Mouse (Mus musculus): ENCODE results near the gene Rbm39. TPM values are rescaled to one million over a fixed set of nuclear protein-coding genes. Genes with fewer than 3 reads are reported as not detected.
"Not testable (repeated sequence)": the region's sequence is repeated elsewhere in the genome, so short reads cannot be mapped to it uniquely, and the experiment has no call there.

Gene Rbm39
- polyA plus RNA-seq, 1 experiment: 32.5 TPM

DNA sequence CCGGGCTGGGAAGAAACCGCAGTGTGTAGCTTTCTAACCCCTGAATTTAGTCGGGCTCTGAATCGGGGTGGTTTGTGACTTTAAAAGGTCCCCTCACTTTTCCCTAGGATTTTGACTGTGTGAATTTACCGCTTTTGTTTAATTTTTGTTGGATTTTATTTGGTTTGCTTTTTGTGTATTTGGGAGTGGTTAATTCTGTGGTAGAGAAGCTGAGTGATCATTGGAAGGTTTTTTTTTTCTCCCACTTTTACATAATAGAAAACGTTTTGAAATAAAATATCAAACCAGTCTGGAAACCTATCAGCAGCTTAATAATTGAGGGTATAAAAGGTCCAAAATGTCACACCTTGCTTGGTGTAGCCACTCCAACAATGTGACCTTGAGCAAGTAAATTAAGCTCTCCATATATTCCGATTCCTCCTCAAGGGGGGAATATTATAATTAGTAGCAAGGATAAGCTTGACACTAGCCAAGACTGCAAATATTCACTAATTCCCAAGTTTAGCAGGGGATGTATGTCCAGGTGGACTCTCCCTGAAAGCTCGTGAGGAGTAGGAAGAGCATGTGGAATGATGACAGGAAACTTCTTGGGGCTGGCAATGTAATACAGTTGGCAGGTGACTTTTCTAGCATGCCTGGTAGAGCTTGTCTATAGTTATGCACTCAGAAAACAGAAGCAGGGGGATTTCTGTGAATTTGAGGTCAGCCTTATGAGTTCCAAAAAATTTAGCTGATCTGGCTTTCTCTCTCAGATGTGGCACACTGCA, 969 bp upstream of the Rbm39 start:
- no peak for DNase-seq (ENCODE audit: low read depth)

GRCm38 (mm10) chr2:156179796-156180093, 293 bp downstream of the Rbm39 start:
- DNase-seq (ENCODE audit: low read depth): no peak

- DNase-seq (ENCODE audit: low read depth): no peak
These were observed 817 bp downstream of the Rbm39 start for GRCm38 (mm10) chr2:156179046-156179795.

DNA sequence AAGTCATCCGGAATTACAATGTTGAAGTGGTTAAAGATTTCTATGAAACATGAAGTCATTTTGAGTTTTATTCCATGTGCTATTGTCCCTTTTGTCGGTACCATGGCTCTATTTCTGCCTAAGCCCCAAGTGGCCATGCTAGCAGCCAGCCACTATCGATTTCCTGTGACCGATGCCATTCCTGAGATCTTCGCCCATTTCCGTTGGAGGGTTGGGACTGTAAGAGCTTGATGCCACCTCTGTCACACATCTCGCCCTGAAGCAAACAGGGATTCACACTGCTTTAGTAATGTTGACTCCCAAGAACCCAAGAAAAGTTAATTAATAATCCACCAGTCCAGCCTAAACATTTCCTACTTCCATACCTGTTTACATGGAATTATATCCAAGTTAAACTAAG, 2.4 kb downstream of the Rbm39 start:
- no peak for DNase-seq (ENCODE audit: low read depth)

DNA sequence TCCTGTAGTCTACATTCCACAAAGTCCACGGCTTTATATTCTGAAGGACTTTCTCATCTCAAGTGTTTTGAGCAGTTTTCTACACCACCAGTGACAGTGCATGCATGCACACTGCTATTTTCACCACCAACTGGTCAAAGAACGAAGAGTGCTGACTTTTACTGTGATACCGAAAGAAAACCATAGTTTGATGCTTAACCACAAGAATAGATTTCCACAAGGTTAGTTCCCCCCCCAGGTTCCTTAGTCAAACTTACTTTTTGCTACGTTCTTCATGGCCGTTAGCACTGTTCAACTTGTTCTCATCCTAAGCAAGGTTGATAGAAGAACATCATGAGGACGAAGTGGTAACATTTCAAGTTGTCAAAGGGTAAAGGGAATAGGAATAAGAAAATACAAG, 3.0 kb downstream of the Rbm39 start:
- no peak for DNase-seq (ENCODE audit: low read depth)

GRCm38 (mm10) chr2:156166557-156166956, 13.5 kb downstream of the Rbm39 start:
- DNase-seq (ENCODE audit: low read depth): no peak

DNA sequence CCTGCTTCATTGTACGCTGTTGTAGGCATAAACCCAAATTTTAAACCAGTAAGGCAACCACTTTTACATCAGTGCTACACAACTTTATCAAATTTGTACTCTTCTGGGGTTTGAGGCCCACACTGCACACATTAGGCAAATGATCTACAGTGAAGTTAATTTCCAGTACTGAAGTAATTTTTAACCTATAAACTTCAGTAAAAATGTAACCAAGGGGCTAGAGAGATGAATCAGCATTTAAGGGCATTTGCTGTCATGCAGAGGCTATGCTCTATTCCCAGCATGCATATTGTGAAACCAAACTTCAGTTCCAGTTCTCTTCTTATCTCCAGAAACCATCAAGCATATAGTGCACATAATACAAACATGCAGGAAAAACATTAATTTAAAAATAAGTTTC, 14.6 kb downstream of the Rbm39 start:
- DNase-seq (ENCODE audit: low read depth): no peak

DNA sequence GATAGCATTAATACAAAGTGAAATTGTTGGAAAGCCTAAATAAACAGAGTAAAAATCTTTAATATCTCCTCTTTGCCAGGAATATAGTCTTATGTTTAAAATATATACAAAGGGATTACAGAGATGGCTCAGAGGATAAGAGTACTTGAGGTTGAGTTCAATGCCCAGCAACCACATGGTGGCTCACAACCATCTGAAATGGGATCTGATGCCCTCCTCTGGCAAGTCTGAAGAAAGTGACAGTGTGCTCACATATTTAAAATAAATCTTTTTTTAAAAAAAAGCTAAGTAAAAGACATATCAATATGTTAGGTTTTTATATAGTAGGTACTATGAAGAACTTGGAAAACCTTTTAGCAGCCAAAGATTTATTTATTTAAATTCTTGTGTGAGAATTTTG, 28.5 kb downstream of the Rbm39 start:
- DNase-seq (ENCODE audit: low read depth): no peak

DNA sequence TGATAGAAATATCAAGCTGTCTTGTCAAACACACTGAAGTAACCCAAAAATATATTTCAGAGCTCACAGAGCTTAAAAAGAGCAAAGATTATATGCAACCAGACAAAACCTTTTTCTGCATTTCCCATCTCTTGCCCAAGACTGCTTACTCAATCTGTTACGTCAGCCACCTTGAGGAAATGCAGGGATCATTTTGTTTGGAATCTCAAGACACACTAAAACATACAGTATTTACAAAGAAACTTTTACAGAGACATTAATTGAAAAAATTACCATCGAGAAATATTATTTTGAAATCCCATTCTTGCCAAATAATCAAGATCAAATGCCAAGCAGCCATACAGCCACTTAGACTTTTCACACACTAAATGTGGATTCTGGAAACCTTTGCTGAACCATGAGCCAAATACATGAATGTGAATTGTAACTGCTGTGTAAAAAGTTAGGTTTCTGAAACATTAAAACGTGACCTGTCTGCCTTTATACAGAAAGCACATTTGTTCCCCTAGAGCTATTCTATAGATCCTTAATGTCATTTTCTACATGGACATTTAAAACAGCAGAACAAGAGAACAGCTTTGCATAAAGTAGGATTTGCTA, 32.6 kb downstream of the Rbm39 start:
- no peak for DNase-seq (ENCODE audit: low read depth)

GRCm38 (mm10) chr2:156146272-156146989, 33.6 kb downstream of the Rbm39 start:
- no peak for DNase-seq (ENCODE audit: low read depth)

GRCm38 (mm10) chr2:156145486-156146130, 34.4 kb downstream of the Rbm39 start:
- DNase-seq (ENCODE audit: low read depth): no peak

GRCm38 (mm10) chr2:156143953-156144724, 35.9 kb downstream of the Rbm39 start, which contains the start of the genes Romo1 and Nfs1:
Romo1 (plus strand) TSS chr2:156144039.
Nfs1 (minus strand) TSS chr2:156144186.
- DNase-seq (ENCODE audit: low read depth): no peak

DNA sequence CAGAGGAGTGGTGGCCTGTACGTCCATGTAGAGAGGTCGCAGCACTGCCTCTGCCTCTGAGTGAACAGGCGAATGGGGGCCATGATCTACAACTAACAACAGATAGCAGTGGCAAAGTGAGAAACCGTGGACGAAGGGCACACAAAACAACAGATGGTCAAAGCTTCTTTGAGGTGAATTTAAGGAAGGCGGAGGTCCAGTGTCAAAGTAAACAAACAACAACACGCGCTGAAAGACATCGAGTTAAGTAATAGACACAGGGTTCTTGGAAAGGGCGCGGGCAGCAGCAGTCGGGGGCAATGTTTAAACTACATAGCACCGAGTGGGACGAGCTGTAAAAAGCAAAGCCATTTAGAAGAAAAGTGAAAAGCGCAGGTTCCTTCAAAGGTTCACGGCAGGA, 36.7 kb downstream of the Rbm39 start:
- DNase-seq (ENCODE audit: low read depth): no peak

DNA sequence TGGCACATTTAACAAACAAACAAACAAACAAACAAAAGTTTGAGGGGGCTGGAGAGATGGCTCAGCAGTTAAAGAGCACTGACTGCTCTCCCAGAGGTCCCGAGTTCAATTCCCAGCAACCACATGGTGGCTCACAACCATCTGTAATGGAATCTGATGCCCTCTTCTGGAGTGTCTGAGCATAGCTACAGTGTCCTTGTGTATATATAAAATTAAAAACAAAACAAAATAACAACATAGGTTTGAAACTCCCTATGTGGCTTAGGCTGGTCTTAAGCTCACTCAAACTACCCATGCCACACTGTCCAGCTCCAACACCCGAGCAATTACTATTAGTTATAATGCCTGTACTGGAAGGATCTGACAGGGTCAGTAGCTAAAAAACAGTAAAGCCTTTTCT, 37.2 kb downstream of the Rbm39 start:
- no peak for DNase-seq (ENCODE audit: low read depth)

- DNase-seq (ENCODE audit: low read depth): no peak
These were observed 44.3 kb downstream of the Rbm39 start for GRCm38 (mm10) chr2:156135695-156136094.

DNA sequence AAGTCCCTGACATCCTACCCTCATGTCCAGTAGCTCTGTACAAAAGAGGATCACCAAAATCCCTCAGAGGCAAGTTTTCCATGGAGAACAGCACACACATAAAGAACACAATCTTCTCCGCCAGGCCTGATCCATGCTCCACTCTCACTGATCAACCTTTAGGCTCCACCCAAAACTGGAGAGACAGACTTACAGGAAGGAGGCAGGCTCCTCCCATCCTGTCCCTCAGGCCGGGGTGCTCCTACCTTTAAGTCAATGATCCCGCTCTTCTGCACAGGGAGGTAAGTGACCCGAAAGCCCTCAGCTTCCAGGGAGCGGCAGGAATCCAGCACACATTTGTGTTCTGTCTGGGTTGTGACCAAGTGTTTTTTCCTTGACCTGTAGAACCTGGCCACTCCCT, 45.9 kb downstream of the Rbm39 start:
- DNase-seq (ENCODE audit: low read depth): no peak

- no peak for DNase-seq (ENCODE audit: low read depth)
These were observed 53.0 kb downstream of the Rbm39 start, which contains the start of gene Gm28036 for GRCm38 (mm10) chr2:156126992-156127391. Gm28036 (minus strand) TSS chr2:156127092.

- no peak for DNase-seq (ENCODE audit: low read depth)
These were observed 56.3 kb downstream of the Rbm39 start for GRCm38 (mm10) chr2:156123731-156124130.

GRCm38 (mm10) chr2:156119566-156119965, 60.5 kb downstream of the Rbm39 start:
- no peak for DNase-seq (ENCODE audit: low read depth)

- DNase-seq (ENCODE audit: low read depth): not testable (repeated sequence)
These were observed 68.0 kb downstream of the Rbm39 start for GRCm38 (mm10) chr2:156112080-156112423.
